Mouse (Mus musculus): ENCODE measurements around the gene Vamp4. TPM values are rescaled to one million over a fixed set of nuclear protein-coding genes. Genes with fewer than 3 reads are reported as not detected.

The Vamp4 gene
- polyA plus RNA-seq, 1 experiment from 2014 or later, result 68.4 TPM

DNA sequence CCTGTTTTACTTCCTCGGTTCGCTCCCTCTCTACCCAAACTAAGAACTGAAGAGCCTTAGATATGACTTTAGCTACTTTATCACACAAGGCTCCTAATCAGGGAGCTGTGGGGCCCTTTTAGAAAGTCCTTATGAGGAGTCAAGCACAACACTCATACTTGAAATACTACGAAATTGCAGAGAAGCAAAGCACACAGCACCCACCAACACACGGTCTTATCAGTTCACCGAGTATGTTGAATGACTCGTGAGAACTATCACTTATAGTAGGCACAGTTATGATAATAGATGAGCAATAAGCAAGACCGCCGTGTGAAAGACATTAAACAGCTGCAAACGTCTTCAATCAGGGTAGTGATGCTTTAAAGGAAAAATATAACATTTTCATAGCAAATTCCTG is 17.4 kb upstream of the Vamp4 start:
- Histone ChIP-seq H3K36me3 (no peaks in the 10 kb centered on the region), H3K9ac (no peak overlapping the region), H3K4me1 (0 out of 2 replicates have a peak, but pooled peaks cover 4% of the 10 kb centered on the region), H3K27ac (no peak overlapping the region), H3K4me3 (no peak overlapping the region), H3K27me3 (no peaks in the 10 kb centered on the region), H3K4me2 (replicated peaks) (no peak overlapping the region), H3K9me3 (replicated peaks) (no peaks in the 10 kb centered on the region)
- 89% methylated on average over 9 of the region's 9 CpGs for WGBS
- ATAC-seq (ENCODE audit: low FRiP score), result no peak

GRCm38 (mm10) chr1:162554193-162554592 is 16.1 kb upstream of the Vamp4 start:
- 89% methylated on average over 3 of the region's 3 CpGs for WGBS
- ATAC-seq (ENCODE audit: low FRiP score), result no peak
- H3K9ac ChIP-seq, result no peak overlapping the region
- H3K4me1 ChIP-seq, result no peaks in the 10 kb centered on the region
- no peaks in the 10 kb centered on the region for H3K36me3 ChIP-seq
- H3K9me3 ChIP-seq (replicated peaks), result no peaks in the 10 kb centered on the region
- H3K27me3 ChIP-seq, result no peaks in the 10 kb centered on the region
- H3K27ac ChIP-seq, result no peak overlapping the region
- H3K4me2 ChIP-seq (replicated peaks), result no peak overlapping the region
- H3K4me3 ChIP-seq, result no peak overlapping the region

DNA sequence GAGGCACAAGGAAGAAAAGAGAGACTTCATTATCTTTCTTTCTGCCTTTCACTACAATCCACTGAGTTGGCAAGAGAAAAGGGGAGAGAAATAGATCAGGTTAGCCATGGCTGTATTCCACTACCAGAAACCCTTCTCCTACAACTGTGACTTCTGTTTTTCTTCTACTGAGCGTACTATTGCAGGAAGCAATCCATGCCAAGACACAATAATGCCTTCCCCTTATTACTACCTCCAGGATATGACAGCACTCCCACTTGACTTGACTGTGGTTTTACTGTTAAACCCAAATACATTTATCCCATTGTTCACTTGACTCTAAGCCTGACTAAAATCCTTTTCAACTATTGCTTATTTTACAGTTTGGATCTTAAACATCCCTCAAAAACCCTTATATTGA is 7.1 kb upstream of the Vamp4 start:
- H3K36me3 ChIP-seq, result no peaks in the 10 kb centered on the region
- no peak overlapping the region for H3K27ac ChIP-seq
- no peak overlapping the region for H3K4me3 ChIP-seq
- 94% methylated on average over 1 of the region's 1 CpGs for WGBS
- peaks cover 5% of the 10 kb centered on the region for H3K4me1 ChIP-seq
- H3K4me2 ChIP-seq (replicated peaks), result no peak overlapping the region
- no peaks in the 10 kb centered on the region for H3K9me3 ChIP-seq (replicated peaks)
- no peaks in the 10 kb centered on the region for H3K27me3 ChIP-seq
- no peak for ATAC-seq (ENCODE audit: low FRiP score)
- no peak overlapping the region for H3K9ac ChIP-seq

DNA sequence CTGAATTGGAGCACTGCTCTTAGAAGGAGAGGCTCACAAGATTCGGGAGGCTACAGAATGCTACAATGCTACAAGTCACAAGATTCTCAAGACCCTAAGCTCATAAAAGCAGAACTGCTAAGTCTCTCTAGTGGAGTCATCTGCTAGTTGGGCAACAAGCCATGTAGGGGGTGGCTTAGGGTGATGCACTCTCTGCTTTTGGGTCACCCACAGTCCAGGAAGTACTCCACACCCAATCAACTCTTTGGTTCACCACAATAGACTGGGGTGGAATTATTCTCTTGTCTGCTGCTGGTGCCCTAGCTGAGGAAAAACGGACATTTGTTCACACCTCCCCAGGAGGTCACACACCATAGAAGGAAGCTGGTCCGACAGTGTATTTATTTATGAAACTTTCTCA is 5.3 kb upstream of the Vamp4 start:
- H3K27me3 ChIP-seq, result no peaks in the 10 kb centered on the region
- 45% methylated on average over 3 of the region's 3 CpGs for WGBS
- ATAC-seq (ENCODE audit: low FRiP score), result no peak
- no peak overlapping the region for H3K4me3 ChIP-seq
- no peaks in the 10 kb centered on the region for H3K36me3 ChIP-seq
- peaks cover 10% of the 10 kb centered on the region for H3K4me1 ChIP-seq
- H3K4me2 ChIP-seq (replicated peaks), result no peak overlapping the region
- H3K27ac ChIP-seq, result no peak overlapping the region
- no peak overlapping the region for H3K9ac ChIP-seq
- H3K9me3 ChIP-seq (replicated peaks), result no peaks in the 10 kb centered on the region

DNA sequence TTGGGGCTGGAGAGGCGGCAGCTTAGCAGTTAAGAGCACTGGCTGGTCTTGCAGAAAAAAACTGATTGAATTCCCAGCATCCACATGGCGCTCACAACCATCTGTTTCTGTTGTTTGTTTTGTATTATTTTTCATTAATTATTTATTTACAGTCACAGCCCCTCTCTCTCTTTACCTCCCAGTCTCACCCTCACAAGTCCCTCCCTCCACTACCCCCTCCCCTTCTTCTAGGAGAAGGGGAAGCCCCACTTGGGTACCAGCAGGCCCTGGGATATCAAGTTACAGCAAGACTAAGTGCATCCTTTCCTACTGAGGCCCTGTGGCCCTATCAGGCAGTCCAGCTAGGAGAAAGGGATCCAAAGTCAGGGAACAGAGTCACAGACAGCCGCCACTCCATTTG is 3.0 kb upstream of the Vamp4 start:
- no peaks in the 10 kb centered on the region for H3K36me3 ChIP-seq
- no peak overlapping the region for H3K9ac ChIP-seq
- no peaks in the 10 kb centered on the region for H3K9me3 ChIP-seq (replicated peaks)
- H3K27ac ChIP-seq, result no peak overlapping the region
- WGBS, result 27% methylated on average over 3 of the region's 3 CpGs
- peaks cover 18% of the 10 kb centered on the region for H3K4me1 ChIP-seq
- ATAC-seq (ENCODE audit: low FRiP score), result no peak
- H3K4me3 ChIP-seq, result no peak overlapping the region
- no peak overlapping the region; the same call in 1 of the 2 replicates for H3K4me2 ChIP-seq (replicated peaks)
- H3K27me3 ChIP-seq, result no peaks in the 10 kb centered on the region

DNA sequence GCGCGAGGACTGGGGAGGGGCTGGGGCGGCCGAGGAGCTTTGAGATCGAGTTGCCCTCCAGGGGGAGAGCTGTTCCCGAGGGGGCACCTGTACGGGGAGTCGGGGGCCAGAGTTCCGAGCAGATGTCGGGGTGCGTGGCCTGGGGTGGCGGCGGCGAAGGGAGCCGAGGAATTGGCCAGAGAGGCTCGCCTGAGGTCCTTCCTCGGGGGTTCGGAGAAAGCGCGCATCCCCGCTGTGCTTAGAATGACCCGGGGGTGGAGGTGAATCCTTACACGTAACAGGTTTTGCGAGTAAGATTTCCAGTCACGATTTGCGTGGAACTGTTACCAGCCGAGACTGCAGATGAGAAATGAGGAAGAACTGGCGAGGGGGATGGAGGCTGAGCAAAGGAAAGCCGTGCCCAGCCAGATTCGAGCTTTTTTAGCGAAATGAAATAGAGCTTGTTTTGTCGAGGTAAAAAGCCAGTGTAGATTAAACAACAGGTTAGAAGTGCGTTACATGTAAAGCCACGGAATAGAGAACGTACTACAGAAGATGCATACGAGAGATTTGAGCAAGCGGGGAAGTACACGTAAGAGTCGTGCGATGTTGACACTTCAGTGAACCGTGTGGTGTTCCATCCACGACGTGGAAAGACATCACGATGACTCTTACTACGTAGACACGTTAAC is 751 bp downstream of the Vamp4 start:
- H3K9ac ChIP-seq, result peak overlapping the region; percentile 94
- peak overlapping the region; percentile 92 for H3K27ac ChIP-seq
- H3K4me1 ChIP-seq, result peaks cover 22% of the 10 kb centered on the region
- peaks cover 12% of the 10 kb centered on the region for H3K36me3 ChIP-seq
- ATAC-seq (ENCODE audit: low FRiP score), result no peak; the same call in 1 of the 2 replicates
- peak overlapping the region; percentile 77 for H3K4me2 ChIP-seq (replicated peaks)
- H3K9me3 ChIP-seq (replicated peaks), result no peaks in the 10 kb centered on the region
- WGBS, result under 1% methylated on average over 46 of the region's 46 CpGs
- no peaks in the 10 kb centered on the region for H3K27me3 ChIP-seq
- peak overlapping the region; percentile 89 for H3K4me3 ChIP-seq

GRCm38 (mm10) chr1:162575098-162575497 is 4.8 kb downstream of the Vamp4 start:
- Histone ChIP-seq H3K36me3 (peaks cover 42% of the 10 kb centered on the region), H3K4me3 (no peak overlapping the region), H3K9ac (no peak overlapping the region), H3K9me3 (replicated peaks) (no peaks in the 10 kb centered on the region), H3K4me1 (peaks cover 11% of the 10 kb centered on the region; the same call in 1 of the 2 replicates), H3K27me3 (no peaks in the 10 kb centered on the region), H3K27ac (no peak overlapping the region), H3K4me2 (replicated peaks) (no peak overlapping the region)
- WGBS, result 96% methylated on average over 3 of the region's 3 CpGs
- no peak for ATAC-seq (ENCODE audit: low FRiP score)

DNA sequence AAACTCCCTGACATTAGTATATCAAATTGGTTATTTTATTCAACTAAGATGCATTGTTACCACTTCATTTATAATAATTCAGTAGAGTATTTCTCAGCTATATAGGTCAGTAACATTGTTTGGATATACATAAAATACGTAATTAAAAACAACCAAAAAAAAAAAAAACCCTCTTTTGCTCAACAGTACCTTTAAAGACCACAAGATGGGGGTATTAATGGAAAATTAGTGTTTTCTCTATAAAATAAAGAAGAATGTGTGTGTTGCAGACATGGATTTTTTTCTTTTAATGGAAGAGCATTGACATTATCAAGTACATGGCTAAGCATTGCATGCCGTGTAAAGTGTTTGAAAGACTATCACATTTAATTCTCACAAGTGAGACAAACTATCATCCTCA is 12.6 kb downstream of the Vamp4 start:
- ATAC-seq (ENCODE audit: low FRiP score), result no peak
- Histone ChIP-seq H3K27me3 (no peaks in the 10 kb centered on the region), H3K27ac (no peak overlapping the region), H3K4me1 (no peaks in the 10 kb centered on the region), H3K4me3 (no peak overlapping the region), H3K9me3 (replicated peaks) (no peaks in the 10 kb centered on the region), H3K36me3 (peaks cover 20% of the 10 kb centered on the region), H3K9ac (no peak overlapping the region), H3K4me2 (replicated peaks) (no peak overlapping the region)
- WGBS, result 89% methylated on average over 2 of the region's 2 CpGs

DNA sequence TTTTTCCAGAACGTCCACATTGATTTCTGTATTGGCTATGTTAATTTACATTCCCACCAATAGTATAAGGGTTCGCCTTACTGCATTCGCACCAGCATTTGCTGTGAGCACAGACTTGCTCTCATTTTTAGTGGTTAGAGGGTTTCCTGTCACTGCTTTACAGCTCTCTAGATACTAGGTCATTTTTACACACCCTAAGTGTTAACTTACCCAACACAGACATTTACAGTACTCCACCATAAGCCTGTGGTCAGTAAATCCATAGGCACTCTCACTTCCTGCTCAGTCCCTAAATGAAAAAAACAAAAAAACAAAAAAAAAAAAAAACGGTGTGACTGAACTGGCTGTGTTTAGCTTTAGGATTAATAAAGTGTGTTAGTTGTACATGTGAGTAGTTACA is 16.0 kb downstream of the Vamp4 start:
- Histone ChIP-seq H3K9ac (no peak overlapping the region), H3K36me3 (0 out of 2 replicates have a peak, but pooled peaks cover 5% of the 10 kb centered on the region), H3K27me3 (no peaks in the 10 kb centered on the region), H3K4me3 (no peak overlapping the region), H3K9me3 (replicated peaks) (no peaks in the 10 kb centered on the region), H3K4me2 (replicated peaks) (no peak overlapping the region), H3K4me1 (peaks cover 4% of the 10 kb centered on the region), H3K27ac (no peak overlapping the region)
- WGBS, result 91% methylated on average over 4 of the region's 4 CpGs
- ATAC-seq (ENCODE audit: low FRiP score), result no peak

DNA sequence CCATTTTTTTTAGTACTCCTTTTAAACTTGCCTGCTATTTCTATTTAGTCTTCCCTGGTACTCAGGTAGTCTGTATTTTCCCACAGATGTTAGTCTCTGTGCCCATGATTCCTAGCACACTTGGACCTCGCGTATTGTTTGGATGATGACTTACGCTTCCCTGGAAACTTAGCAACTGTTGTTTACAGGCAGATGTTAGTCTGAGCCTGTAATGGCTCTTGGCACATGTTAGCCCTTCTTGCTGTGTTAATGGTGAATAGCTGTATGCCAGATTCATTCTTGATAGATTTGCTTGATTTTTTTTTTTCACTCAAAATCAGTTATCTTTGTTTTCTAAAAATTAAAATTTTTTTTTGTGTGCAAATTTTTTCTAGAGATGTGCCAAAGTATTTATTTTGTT is 18.3 kb downstream of the Vamp4 start:
- Histone ChIP-seq H3K27ac (no peak overlapping the region), H3K9me3 (replicated peaks) (no peaks in the 10 kb centered on the region), H3K36me3 (peaks cover 10% of the 10 kb centered on the region; the same call in 1 of the 2 replicates), H3K4me1 (peaks cover 4% of the 10 kb centered on the region), H3K27me3 (no peaks in the 10 kb centered on the region), H3K9ac (no peak overlapping the region), H3K4me2 (replicated peaks) (no peak overlapping the region), H3K4me3 (no peak overlapping the region)
- 82% methylated on average over 3 of the region's 3 CpGs for WGBS
- ATAC-seq (ENCODE audit: low FRiP score), result no peak

DNA sequence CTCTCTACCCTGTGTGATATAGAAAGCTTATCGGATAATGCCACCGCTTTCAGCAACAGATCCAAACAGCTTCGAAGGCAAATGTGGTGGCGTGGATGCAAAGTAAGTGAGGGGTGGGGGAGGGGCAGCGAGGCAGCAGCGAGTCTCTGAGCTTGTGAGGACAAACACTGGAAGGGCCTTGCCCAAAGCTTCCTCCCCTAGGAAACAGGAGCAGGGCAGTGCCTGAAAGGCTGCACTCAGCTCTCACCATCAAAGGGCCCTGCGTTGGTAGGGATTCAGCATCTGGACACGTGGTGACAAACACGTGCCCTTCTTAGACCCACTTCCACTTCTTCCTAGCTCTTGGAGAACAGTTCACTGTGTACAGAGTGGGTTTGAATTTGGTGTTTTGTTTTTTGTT is 19.1 kb downstream of the Vamp4 start:
- H3K4me2 ChIP-seq (replicated peaks), result peak overlapping the region; percentile 24; the same call in 1 of the 2 replicates
- ATAC-seq (ENCODE audit: low FRiP score), result peak; percentile 88
- H3K9ac ChIP-seq, result 0 out of 2 replicates have a peak overlapping the region, but pooled peaks have one; percentile 5
- no peaks in the 10 kb centered on the region for H3K9me3 ChIP-seq (replicated peaks)
- WGBS, result 7% methylated on average over 9 of the region's 9 CpGs
- no peak overlapping the region for H3K27ac ChIP-seq
- peaks cover 10% of the 10 kb centered on the region; the same call in 1 of the 2 replicates for H3K36me3 ChIP-seq
- no peak overlapping the region for H3K4me3 ChIP-seq
- peaks cover 4% of the 10 kb centered on the region for H3K4me1 ChIP-seq
- no peaks in the 10 kb centered on the region for H3K27me3 ChIP-seq

DNA sequence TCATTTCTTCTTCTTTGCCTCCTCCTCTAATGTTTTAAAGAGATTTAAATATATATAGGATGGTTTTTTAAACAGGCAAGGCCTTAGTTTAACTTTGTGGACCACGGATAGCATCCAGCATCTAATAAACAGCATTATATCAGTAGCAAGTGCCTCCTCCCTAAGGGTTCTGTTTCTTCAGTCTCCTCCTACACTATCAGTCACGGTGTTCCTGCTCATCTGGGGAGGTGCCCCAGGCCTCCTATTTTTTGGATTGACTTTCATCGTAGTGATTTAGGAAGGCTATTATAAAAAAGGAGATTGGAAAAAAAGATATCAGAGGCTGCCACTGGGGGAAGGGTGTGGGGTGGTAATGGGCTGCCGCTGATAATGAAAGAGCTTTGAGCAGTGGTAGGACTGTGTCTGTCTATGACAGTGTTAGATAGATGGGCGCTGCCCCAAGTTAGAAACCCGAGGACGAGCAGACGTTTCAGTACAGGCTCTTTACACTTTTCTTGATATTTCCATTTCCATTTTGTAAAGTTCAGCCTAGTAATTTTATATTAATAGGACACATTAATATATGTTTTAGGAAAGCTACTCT is 20.2 kb downstream of the Vamp4 start:
- H3K27me3 ChIP-seq, result no peaks in the 10 kb centered on the region
- H3K36me3 ChIP-seq, result peaks cover 10% of the 10 kb centered on the region; the same call in 1 of the 2 replicates
- no peak overlapping the region for H3K4me2 ChIP-seq (replicated peaks)
- no peak overlapping the region for H3K27ac ChIP-seq
- peak; percentile 72 for ATAC-seq (ENCODE audit: low FRiP score)
- no peak overlapping the region for H3K4me3 ChIP-seq
- no peak overlapping the region for H3K9ac ChIP-seq
- WGBS, result 67% methylated on average over 8 of the region's 8 CpGs
- peaks cover 4% of the 10 kb centered on the region for H3K4me1 ChIP-seq
- H3K9me3 ChIP-seq (replicated peaks), result no peaks in the 10 kb centered on the region

All from hindbrain, embryonic 12.5 days (tissue).